ENCODE assay signal across 8 mouse cellular contexts in genomic region chr9:71557737-71558136, GRCm38 (mm10). TPM values are rescaled to one million over a fixed set of nuclear protein-coding genes. Genes with fewer than 3 reads are reported as not detected.
DNase-seq lines count a peak whose midpoint lies in the region; ATAC-seq and TF ChIP-seq lines count a peak whose summit lies in the region.

No protein-coding gene starts in this region.

- no peaks in the 10 kb centered on the region for H3K9me3 ChIP-seq in midbrain, postnatal 0 days (ENCODE audit: low read length)
- no peaks in the 10 kb centered on the region for H3K9me3 ChIP-seq in midbrain, embryonic 10.5 days (replicated peaks)
- H3K9me3 ChIP-seq in intestine, embryonic 16.5 days (ENCODE audit: control insufficient read depth, low read length): no peaks in the 10 kb centered on the region

- H3K4me1 ChIP-seq in midbrain, postnatal 0 days (ENCODE audit: insufficient read depth, low read length): no peaks in the 10 kb centered on the region
- peaks cover 2% of the 10 kb centered on the region; the same call in 1 of the 2 replicates for H3K4me1 ChIP-seq in midbrain, embryonic 10.5 days
- peaks cover 3% of the 10 kb centered on the region; the same call in 1 of the 2 replicates for H3K4me1 ChIP-seq in intestine, embryonic 16.5 days (ENCODE audit: control insufficient read depth, insufficient read depth, low read length)

- no peaks in the 10 kb centered on the region for H3K36me3 ChIP-seq in midbrain, postnatal 0 days (ENCODE audit: insufficient read depth, low read length)
- no peaks in the 10 kb centered on the region for H3K36me3 ChIP-seq in midbrain, embryonic 10.5 days
- no peaks in the 10 kb centered on the region for H3K36me3 ChIP-seq in intestine, embryonic 16.5 days (ENCODE audit: control insufficient read depth, insufficient read depth, low read length)

- no peak overlapping the region for H3K4me2 ChIP-seq in midbrain, postnatal 0 days (ENCODE audit: low read depth, low read length, poor library complexity, severe bottlenecking)
- H3K4me2 ChIP-seq in intestine, embryonic 16.5 days (ENCODE audit: low read depth, low read length): no peak overlapping the region

- no peak for TF ChIP-seq CTCF in midbrain, postnatal 0 days (IDR thresholded peaks at IDR 0.05)

- no peak overlapping the region for H3K4me3 ChIP-seq in midbrain, postnatal 0 days (ENCODE audit: low read depth, low read length)
- no peak overlapping the region for H3K4me3 ChIP-seq in midbrain, embryonic 10.5 days
- no peak overlapping the region for H3K4me3 ChIP-seq in intestine, embryonic 16.5 days (ENCODE audit: low read length)

- ATAC-seq in midbrain, postnatal 0 days (ENCODE audit: low FRiP score): no peak
- ATAC-seq in intestine, embryonic 16.5 days: no peak

- WGBS in midbrain, postnatal 0 days: 35% methylated on average over 2 of the region's 2 CpGs
- 91% methylated on average over 2 of the region's 2 CpGs for WGBS in midbrain, embryonic 10.5 days
- WGBS in intestine, embryonic 16.5 days: 32% methylated on average over 2 of the region's 2 CpGs

- peak; percentile 10 to 11 for DNase-seq in cerebellum, postnatal 36 days
- no peak for DNase-seq in cerebellum, adult 9-10 months
- DNase-seq in midbrain, postnatal 0 days (ENCODE audit: low spot score): peak; percentile 40
- DNase-seq in midbrain, embryonic 10.5 days (ENCODE audit: low spot score): no peak
- DNase-seq in kidney, postnatal 25 days: peak; percentile 51 to 53
- DNase-seq in ovary, postnatal 36 days (ENCODE audit: low spot score): peak; percentile 63
- no peak for DNase-seq in thymus, postnatal 10 days (ENCODE audit: low spot score in 2 of 2)

- H3K9ac ChIP-seq in midbrain, postnatal 0 days (replicated peaks; ENCODE audit: low read length, poor library complexity, severe bottlenecking): no peak overlapping the region
- no peak overlapping the region for H3K9ac ChIP-seq in intestine, embryonic 16.5 days (ENCODE audit: low read depth, low read length)

- no peak overlapping the region for H3K27ac ChIP-seq in midbrain, postnatal 0 days (ENCODE audit: low read depth, low read length)
- no peak overlapping the region for H3K27ac ChIP-seq in midbrain, embryonic 10.5 days (replicated peaks)
- H3K27ac ChIP-seq in intestine, embryonic 16.5 days (ENCODE audit: low read length): no peak overlapping the region

- H3K27me3 ChIP-seq in midbrain, postnatal 0 days (ENCODE audit: insufficient read depth, low read length): no peaks in the 10 kb centered on the region
- H3K27me3 ChIP-seq in midbrain, embryonic 10.5 days (ENCODE audit: low read depth, poor library complexity, severe bottlenecking): no peaks in the 10 kb centered on the region
- no peaks in the 10 kb centered on the region for H3K27me3 ChIP-seq in intestine, embryonic 16.5 days (replicated peaks; ENCODE audit: control insufficient read depth, insufficient read depth, low read length)

RNA-seq across cellular contexts. Expression of gene Myzap, which starts 34.4 kb away (rescaled TPM):
- 0.99 and 1.4 TPM in 2 replicates for total RNA-seq in midbrain, postnatal 0 days (2014; rRNA removed)
- polyA plus RNA-seq in midbrain, postnatal 0 days (2015; fragmentation: Nextera tagmentation; extraction: Ambion mirVana): 1.9 and 2.1 TPM in 2 replicates
- 4.2 and 5.1 TPM in 2 replicates for polyA plus RNA-seq in midbrain, embryonic 10.5 days (2016; fragmentation: Nextera tagmentation; extraction: Ambion mirVana)
- polyA plus RNA-seq in intestine, embryonic 16.5 days (2015; fragmentation: Nextera tagmentation; extraction: Ambion mirVana): 7.9 and 8.9 TPM in 2 replicates

Comparison
In these comparisons a context has a peak if more than half of its experiments do, and no peak if none do; other contexts are left out.
1. DNase-seq: peak in cerebellum, postnatal 36 days (2 of 2), midbrain, postnatal 0 days (single experiment), kidney, postnatal 25 days (2 of 2) and ovary, postnatal 36 days (single experiment); none in cerebellum, adult 9-10 months (single experiment), midbrain, embryonic 10.5 days (single experiment) and thymus, postnatal 10 days (0 of 2).